Mouse (Mus musculus): ENCODE data around the gene Gm3005. TPM values are rescaled to one million over a fixed set of nuclear protein-coding genes. Genes with fewer than 3 reads are reported as not detected.
"Not testable (repeated sequence)": the region's sequence is repeated elsewhere in the genome, so short reads cannot be mapped to it uniquely, and the experiment has no call there.

Gene Gm3005
- total RNA-seq (2012; rRNA removed) = not detected in 2 replicates

DNA sequence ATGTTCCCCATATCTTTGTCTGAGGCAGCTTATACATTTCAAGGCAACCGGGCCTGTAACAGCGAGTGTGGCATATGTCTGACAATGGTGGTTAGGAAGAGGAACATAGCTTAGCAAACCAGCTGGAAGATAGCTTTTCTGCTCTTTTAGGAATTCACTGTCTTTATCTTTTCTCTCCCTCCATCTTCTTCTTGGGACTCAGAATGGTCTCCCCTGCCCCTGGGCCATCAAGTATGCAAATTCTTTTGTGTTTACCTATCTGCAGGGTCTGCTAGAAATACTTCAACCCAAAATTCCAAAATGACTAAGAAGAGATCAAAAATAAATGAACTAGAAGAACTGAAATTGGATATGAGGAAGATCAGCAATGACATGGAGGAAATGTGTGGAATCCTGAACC is at the start of gene Gm3005:
Gene Gm3005 (plus strand): TSS at position 301 of the 400 bp plus-strand sequence.
- H3K4me1 ChIP-seq (ENCODE audit: control insufficient read depth in 2 of 2, insufficient read depth in 2 of 2, low read length in 2 of 2, poor library complexity in 1 of 2); H3K9me3 ChIP-seq (ENCODE audit: control insufficient read depth, insufficient read depth, low read depth, low read length); in situ Hi-C loops (cut with MboI; ENCODE audit: low sequenced_read_pairs in 2 of 2, unreplicated experiment in 2 of 2); H3K4me3 ChIP-seq (ENCODE audit: insufficient read depth in 1 of 2, low read depth in 1 of 2, low read length in 2 of 2, poor library complexity in 1 of 2, severe bottlenecking in 1 of 2); H3K36me3 ChIP-seq (ENCODE audit: control insufficient read depth, insufficient read depth, low read length, poor library complexity, severe bottlenecking); H3K27ac ChIP-seq (ENCODE audit: insufficient read depth, low read depth, low read length, poor library complexity, severe bottlenecking); DNase-seq (ENCODE audit: low read depth, low spot score); H3K9ac ChIP-seq (ENCODE audit: insufficient read depth, low read depth, low read length, poor library complexity, severe bottlenecking): not testable (repeated sequence)

- DNase-seq (ENCODE audit: low read depth, low spot score); H3K4me3 ChIP-seq (ENCODE audit: insufficient read depth in 1 of 2, low read depth in 1 of 2, low read length in 2 of 2, poor library complexity in 1 of 2, severe bottlenecking in 1 of 2); H3K9ac ChIP-seq (ENCODE audit: insufficient read depth, low read depth, low read length, poor library complexity, severe bottlenecking); H3K27ac ChIP-seq (ENCODE audit: insufficient read depth, low read depth, low read length, poor library complexity, severe bottlenecking); in situ Hi-C loops (cut with MboI; ENCODE audit: low sequenced_read_pairs in 2 of 2, unreplicated experiment in 2 of 2); H3K36me3 ChIP-seq (ENCODE audit: control insufficient read depth, insufficient read depth, low read length, poor library complexity, severe bottlenecking); H3K4me1 ChIP-seq (ENCODE audit: control insufficient read depth in 2 of 2, insufficient read depth in 2 of 2, low read length in 2 of 2, poor library complexity in 1 of 2); H3K9me3 ChIP-seq (ENCODE audit: control insufficient read depth, insufficient read depth, low read depth, low read length): not testable (repeated sequence)
Measured at GRCm38 (mm10) chr14:3394793-3395192, 33.1 kb upstream of the Gm3005 start, which contains the start of gene Gm10413. Gm10413 (plus strand) TSS chr14:3395093.

- H3K4me1 ChIP-seq (ENCODE audit: control insufficient read depth in 2 of 2, insufficient read depth in 2 of 2, low read length in 2 of 2, poor library complexity in 1 of 2); H3K9me3 ChIP-seq (ENCODE audit: control insufficient read depth, insufficient read depth, low read depth, low read length); H3K9ac ChIP-seq (ENCODE audit: insufficient read depth, low read depth, low read length, poor library complexity, severe bottlenecking); H3K4me3 ChIP-seq (ENCODE audit: insufficient read depth in 1 of 2, low read depth in 1 of 2, low read length in 2 of 2, poor library complexity in 1 of 2, severe bottlenecking in 1 of 2); DNase-seq (ENCODE audit: low read depth, low spot score); in situ Hi-C loops (cut with MboI; ENCODE audit: low sequenced_read_pairs in 2 of 2, unreplicated experiment in 2 of 2); H3K36me3 ChIP-seq (ENCODE audit: control insufficient read depth, insufficient read depth, low read length, poor library complexity, severe bottlenecking); H3K27ac ChIP-seq (ENCODE audit: insufficient read depth, low read depth, low read length, poor library complexity, severe bottlenecking): not testable (repeated sequence)
Measured at GRCm38 (mm10) chr14:3412314-3412713, 15.6 kb upstream of the Gm3005 start, which contains the start of gene Gm10409. Gm10409 (plus strand) TSS chr14:3412614.

DNA sequence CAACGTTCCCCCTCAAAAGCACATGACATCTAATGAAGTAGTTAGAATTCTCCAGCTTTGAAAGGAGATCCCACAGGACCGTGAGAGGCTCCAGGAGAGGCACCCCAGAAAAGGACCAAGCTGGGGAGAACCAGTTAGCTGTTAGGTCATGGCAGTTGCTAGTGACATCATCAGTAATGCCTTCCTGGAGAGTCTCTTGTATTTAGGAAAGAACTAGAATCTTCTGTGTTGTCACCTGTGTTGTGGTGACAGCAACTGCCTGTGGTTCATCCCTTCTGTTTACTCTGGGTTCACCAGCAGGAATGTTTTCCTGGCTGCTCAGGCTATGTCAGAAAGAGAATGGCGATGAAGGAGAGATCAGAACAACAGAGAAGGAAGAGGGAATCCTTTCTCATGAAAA is 21.2 kb downstream of the Gm3005 start, which contains the start of gene Gm10408:
Gene Gm10408 (plus strand): TSS at position 301 of the 400 bp plus-strand sequence.
- H3K27ac ChIP-seq (ENCODE audit: insufficient read depth, low read depth, low read length, poor library complexity, severe bottlenecking); H3K4me1 ChIP-seq (ENCODE audit: control insufficient read depth in 2 of 2, insufficient read depth in 2 of 2, low read length in 2 of 2, poor library complexity in 1 of 2); in situ Hi-C loops (cut with MboI; ENCODE audit: low sequenced_read_pairs in 2 of 2, unreplicated experiment in 2 of 2); H3K9ac ChIP-seq (ENCODE audit: insufficient read depth, low read depth, low read length, poor library complexity, severe bottlenecking); H3K36me3 ChIP-seq (ENCODE audit: control insufficient read depth, insufficient read depth, low read length, poor library complexity, severe bottlenecking); H3K9me3 ChIP-seq (ENCODE audit: control insufficient read depth, insufficient read depth, low read depth, low read length); DNase-seq (ENCODE audit: low read depth, low spot score); H3K4me3 ChIP-seq (ENCODE audit: insufficient read depth in 1 of 2, low read depth in 1 of 2, low read length in 2 of 2, poor library complexity in 1 of 2, severe bottlenecking in 1 of 2): not testable (repeated sequence)

DNA sequence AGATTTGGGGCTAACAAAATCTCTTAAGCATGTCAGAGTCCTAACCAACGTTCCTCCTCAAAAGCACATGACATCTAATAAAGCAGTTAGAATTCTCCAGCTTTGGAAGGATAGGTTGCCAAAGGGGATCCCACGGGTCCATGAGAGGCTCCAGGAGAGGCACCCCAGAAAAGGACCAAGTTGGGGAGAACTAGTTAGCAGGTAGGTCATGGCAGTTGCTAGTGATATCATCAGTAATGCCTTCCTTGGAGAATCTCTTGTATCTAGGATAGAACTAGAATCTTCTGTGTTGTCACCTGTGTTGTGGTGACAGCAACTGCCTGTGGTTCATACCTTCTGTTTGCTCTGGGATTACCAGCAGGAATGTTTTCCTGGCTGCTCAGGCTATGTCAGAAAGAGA is 206.3 kb downstream of the Gm3005 start, which contains the start of gene Gm3012:
Gene Gm3012 (plus strand): TSS at position 301 of the 400 bp plus-strand sequence.
- H3K4me3 ChIP-seq (ENCODE audit: insufficient read depth in 1 of 2, low read depth in 1 of 2, low read length in 2 of 2, poor library complexity in 1 of 2, severe bottlenecking in 1 of 2); H3K4me1 ChIP-seq (ENCODE audit: control insufficient read depth in 2 of 2, insufficient read depth in 2 of 2, low read length in 2 of 2, poor library complexity in 1 of 2); H3K9ac ChIP-seq (ENCODE audit: insufficient read depth, low read depth, low read length, poor library complexity, severe bottlenecking); H3K9me3 ChIP-seq (ENCODE audit: control insufficient read depth, insufficient read depth, low read depth, low read length); DNase-seq (ENCODE audit: low read depth, low spot score); H3K36me3 ChIP-seq (ENCODE audit: control insufficient read depth, insufficient read depth, low read length, poor library complexity, severe bottlenecking); H3K27ac ChIP-seq (ENCODE audit: insufficient read depth, low read depth, low read length, poor library complexity, severe bottlenecking); in situ Hi-C loops (cut with MboI; ENCODE audit: low sequenced_read_pairs in 2 of 2, unreplicated experiment in 2 of 2): not testable (repeated sequence)

Other genes starting within 250 kb of the Gm3005 start
- gene Gm5795, start 239.8 kb upstream of the Gm3005 start, total RNA-seq (2012; rRNA removed) = 0.63 TPM in 1 of 2 replicates, not detected in the other
- gene D830030K20Rik, start 219.6 kb upstream of the Gm3005 start, total RNA-seq (2012; rRNA removed) = 8.0 and 9.5 TPM in 2 replicates
- 0.31 TPM in 1 of 2 replicates, not detected in the other for gene Gm2956, start 95.5 kb upstream of the Gm3005 start, total RNA-seq (2012; rRNA removed)
- 0.63 TPM in 1 of 2 replicates, not detected in the other for gene Gm10413, start 33.0 kb upstream of the Gm3005 start, total RNA-seq (2012; rRNA removed)
- gene Gm10409, start 15.5 kb upstream of the Gm3005 start, total RNA-seq (2012; rRNA removed) = 2.5 TPM in 1 of 2 replicates, not detected in the other
- not detected in 2 replicates for gene Gm10408, start 21.3 kb downstream of the Gm3005 start, total RNA-seq (2012; rRNA removed)
- gene Gm3012, start 206.4 kb downstream of the Gm3005 start, total RNA-seq (2012; rRNA removed) = 0.63 TPM in 1 of 2 replicates, not detected in the other
- 2.5 and 5.3 TPM in 2 replicates for gene Gm3020, start 223.9 kb downstream of the Gm3005 start, total RNA-seq (2012; rRNA removed)